ENCODE assay signal across 7 mouse cellular contexts in genomic region chr6:67228459-67229107, GRCm38 (mm10). TPM values are rescaled to one million over a fixed set of nuclear protein-coding genes. Genes with fewer than 3 reads are reported as not detected.
DNase-seq lines count a peak whose midpoint lies in the region; ATAC-seq and TF ChIP-seq lines count a peak whose summit lies in the region.

No protein-coding gene starts in this region.

- H3K27ac ChIP-seq in hindbrain, embryonic 15.5 days (replicated peaks), result no peak overlapping the region
- no peak overlapping the region for H3K27ac ChIP-seq in lung, embryonic 14.5 days (ENCODE audit: low read depth)

- 9% methylated on average over 18 of the region's 18 CpGs for WGBS in hindbrain, embryonic 15.5 days
- WGBS in lung, embryonic 14.5 days, result 8% methylated on average over 18 of the region's 18 CpGs

- H3K4me1 ChIP-seq in hindbrain, embryonic 15.5 days (replicated peaks), result peaks cover 10% of the 10 kb centered on the region
- peaks cover 3% of the 10 kb centered on the region; the same call in 1 of the 2 replicates for H3K4me1 ChIP-seq in lung, embryonic 14.5 days (ENCODE audit: insufficient read depth)

- H3K27me3 ChIP-seq in hindbrain, embryonic 15.5 days, result no peaks in the 10 kb centered on the region
- H3K27me3 ChIP-seq in lung, embryonic 14.5 days (ENCODE audit: insufficient read depth, low read length), result peaks cover 13% of the 10 kb centered on the region

- TF ChIP-seq CTCF in lung, embryonic 14.5 days (IDR thresholded peaks at IDR 0.05; ENCODE audit: low read depth), result no peak

- H3K4me3 ChIP-seq in hindbrain, embryonic 15.5 days, result peak overlapping the region; percentile 30
- H3K4me3 ChIP-seq in lung, embryonic 14.5 days (ENCODE audit: low read depth, low read length), result peak overlapping the region; percentile 10; the same call in 1 of the 2 replicates

- peak; percentile 66; the same call in 1 of the 2 replicates for ATAC-seq in hindbrain, embryonic 15.5 days (ENCODE audit: low FRiP score, low read depth)
- ATAC-seq in lung, embryonic 14.5 days (ENCODE audit: insufficient read depth), result peak; percentile 58; the same call in 1 of the 2 replicates

- DNase-seq in R1 (ENCODE audit: low read depth, low spot score), result peak; percentile 75
- peak; percentile 35 for DNase-seq in cerebellum, adult 8-10 months
- DNase-seq in gastrocnemius, adult 18-20 months (ENCODE audit: low spot score), result peak; percentile 50
- DNase-seq in lung, embryonic 14.5 days, result peak; percentile 35
- peak; percentile 63 for DNase-seq in retina, embryonic 14.5 days (ENCODE audit: low spot score)
- DNase-seq in natural killer cell, adult 2 months (ENCODE audit: low spot score in 2 of 2), result no peak

- no peaks in the 10 kb centered on the region for H3K36me3 ChIP-seq in hindbrain, embryonic 15.5 days
- H3K36me3 ChIP-seq in lung, embryonic 14.5 days (ENCODE audit: insufficient read depth), result no peaks in the 10 kb centered on the region

- no peaks in the 10 kb centered on the region for H3K9me3 ChIP-seq in hindbrain, embryonic 15.5 days
- no peaks in the 10 kb centered on the region for H3K9me3 ChIP-seq in lung, embryonic 14.5 days (ENCODE audit: low read depth, low read length)

- H3K9ac ChIP-seq in hindbrain, embryonic 15.5 days, result no peak overlapping the region
- 0 out of 2 replicates have a peak overlapping the region, but pooled peaks have one; percentile 33 for H3K9ac ChIP-seq in lung, embryonic 14.5 days

- H3K4me2 ChIP-seq in hindbrain, embryonic 15.5 days, result peak overlapping the region; percentile 54
- H3K4me2 ChIP-seq in lung, embryonic 14.5 days, result peak overlapping the region; percentile 51

RNA-seq across cellular contexts. Expression of gene Serbp1, which starts 9.4 kb away (rescaled TPM):
- 100 to 1,000 TPM; 318 to 338 TPM for total RNA-seq in gastrocnemius, adult 18-20 months (2021)
- polyA plus RNA-seq in hindbrain, embryonic 15.5 days (2015; fragmentation: Nextera tagmentation; extraction: Ambion mirVana), result 294 and 298 TPM in 2 replicates
- polyA plus RNA-seq in lung, embryonic 14.5 days (2014; fragmentation: Nextera tagmentation; extraction: Ambion mirVana), result 503 and 516 TPM in 2 replicates

Comparison
In these comparisons a context has a peak if more than half of its experiments do, and no peak if none do; other contexts are left out.
1. DNase-seq: peak in R1 (single experiment), cerebellum, adult 8-10 months (single experiment), gastrocnemius, adult 18-20 months (single experiment), lung, embryonic 14.5 days (single experiment) and retina, embryonic 14.5 days (single experiment); none in natural killer cell, adult 2 months (0 of 2).